Mouse (Mus musculus): ENCODE results near the gene Msh5. TPM values are rescaled to one million over a fixed set of nuclear protein-coding genes. Genes with fewer than 3 reads are reported as not detected.

The Msh5 gene
- under 1 TPM; 0.76 to 0.96 TPM for total RNA-seq (2021)

DNA sequence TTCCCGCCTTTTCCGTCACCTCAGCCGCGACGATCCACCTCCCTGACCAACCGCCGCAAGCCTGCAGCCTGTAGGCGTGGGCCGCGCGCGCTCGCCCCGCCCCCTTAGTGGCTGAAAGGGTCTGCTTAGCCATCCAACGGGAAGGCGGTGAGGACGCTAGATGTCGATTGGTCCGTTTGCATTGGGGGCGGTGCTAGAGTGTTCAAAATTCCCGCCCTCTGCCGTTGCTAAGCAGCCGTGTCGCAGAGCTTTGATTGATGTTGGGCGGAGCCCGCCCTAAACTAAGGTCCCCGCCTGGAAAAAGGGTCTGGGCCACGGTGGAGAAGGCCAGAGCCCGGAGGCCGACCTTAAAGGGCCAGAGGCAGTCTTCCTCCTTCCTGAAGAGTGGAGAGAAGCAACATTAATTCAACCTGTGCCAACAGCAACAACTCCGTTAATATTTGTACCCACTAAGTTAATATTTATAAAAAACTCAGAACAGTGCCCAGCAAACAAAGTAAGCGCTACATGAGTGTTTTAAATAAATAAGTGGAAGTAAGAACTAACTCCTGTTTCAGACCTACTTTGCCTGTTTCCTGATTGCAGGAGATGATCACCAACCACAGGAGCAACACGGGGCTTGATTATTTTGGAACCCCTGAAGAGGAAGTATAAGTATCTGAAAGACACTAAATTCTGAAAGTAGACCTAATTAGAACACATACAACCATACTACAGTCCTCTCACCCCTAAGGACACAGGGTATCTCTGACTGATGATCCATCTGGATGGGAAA is at the start of gene Msh5:
Gene Msh5, minus strand, starts transcription at position 65 of the 775 bp plus-strand sequence.
- peak; percentile 90 to 95 for DNase-seq (ENCODE audit: low spot score in 2 of 2)
- intact Hi-C loops (cut with DNase I), result no loop called here

DNA sequence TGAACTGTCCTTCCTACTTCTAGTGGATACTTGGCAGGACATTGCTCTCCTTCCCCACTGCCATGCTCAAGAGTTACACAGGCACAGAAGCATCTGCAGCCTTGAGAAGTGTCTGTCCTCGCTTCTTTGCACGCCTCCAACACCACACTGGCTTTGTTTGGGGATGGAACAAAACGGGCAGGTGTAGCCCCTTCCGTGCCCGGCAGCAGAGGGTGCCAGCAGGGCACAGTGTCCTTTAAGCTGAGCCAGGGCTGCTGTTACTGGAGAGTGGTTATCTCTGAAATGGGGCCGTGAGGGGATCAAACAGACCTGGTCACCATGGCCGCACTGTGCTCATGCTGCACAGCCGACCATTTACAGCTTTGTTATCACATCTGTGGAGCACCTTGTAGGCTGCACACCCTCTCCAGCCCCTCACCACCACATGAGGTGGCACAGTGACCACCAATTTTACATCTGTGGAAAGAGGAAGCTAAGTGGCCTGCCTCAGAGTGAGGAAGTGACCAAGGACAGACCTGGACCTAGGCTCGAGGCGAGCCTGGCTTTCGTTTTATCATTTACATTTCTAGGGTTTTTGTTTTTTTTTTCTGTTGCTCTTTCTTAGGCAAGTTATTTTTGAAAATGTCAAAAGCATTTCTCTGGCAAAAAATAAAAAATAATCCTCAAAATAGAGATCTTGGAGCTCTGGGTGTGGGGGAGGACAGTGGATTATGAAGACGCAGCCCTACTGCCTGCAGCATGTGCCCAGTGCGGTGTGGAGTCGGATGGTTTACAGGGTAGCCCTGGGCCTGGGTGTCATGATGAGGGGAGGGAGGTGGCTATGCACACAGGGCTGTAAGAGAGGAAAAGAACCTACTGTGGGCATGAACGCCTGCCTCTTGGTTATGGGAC is 48.2 kb upstream of the Msh5 start:
- intact Hi-C loops (cut with DNase I), result no loop called here

DNA sequence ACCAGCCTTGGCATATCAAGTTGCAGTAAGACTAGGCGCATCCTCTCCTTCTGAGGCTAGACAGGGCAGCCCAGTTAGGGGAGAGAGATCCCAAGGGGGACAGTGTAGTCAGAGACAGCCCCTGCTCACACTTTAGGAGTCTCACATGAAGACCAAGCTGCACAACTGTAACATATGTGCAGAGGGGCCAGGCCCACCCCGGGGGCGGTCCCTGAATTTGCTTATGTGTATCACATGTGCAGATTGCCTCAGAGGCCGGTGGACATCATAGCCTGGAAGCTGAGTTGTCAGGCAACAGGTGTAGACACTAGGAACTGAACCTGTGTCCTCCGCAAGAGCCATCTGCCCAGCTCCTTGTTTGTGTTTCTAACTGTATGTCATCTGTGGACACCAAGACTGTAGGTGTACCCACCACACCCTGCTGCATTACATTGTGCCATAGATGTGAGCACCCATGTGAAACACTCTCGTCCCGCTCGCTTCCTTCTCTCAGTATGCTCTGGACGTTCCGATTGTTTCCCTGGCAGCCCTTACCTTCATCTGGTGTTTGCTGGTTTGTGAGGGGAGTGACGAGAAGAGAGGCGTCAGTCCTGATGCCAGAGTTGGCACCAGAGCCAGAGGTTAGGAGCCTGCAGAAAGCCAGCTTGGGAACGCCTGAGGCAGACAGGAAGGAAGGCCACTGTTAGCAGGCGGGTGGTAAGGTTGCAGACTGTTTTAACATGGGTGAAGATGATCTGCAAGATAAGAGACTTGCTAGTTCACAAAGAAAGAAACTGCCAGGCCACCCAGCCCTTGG is 46.1 kb upstream of the Msh5 start:
- intact Hi-C loops (cut with DNase I), result no loop called here
- DNase-seq (ENCODE audit: low spot score in 2 of 2), result no peak

More for the DNA sequence above, 48.2 kb upstream of the Msh5 start:
- DNase-seq (ENCODE audit: low spot score in 2 of 2), result peak in 1 of 2 experiments; percentile 63

DNA sequence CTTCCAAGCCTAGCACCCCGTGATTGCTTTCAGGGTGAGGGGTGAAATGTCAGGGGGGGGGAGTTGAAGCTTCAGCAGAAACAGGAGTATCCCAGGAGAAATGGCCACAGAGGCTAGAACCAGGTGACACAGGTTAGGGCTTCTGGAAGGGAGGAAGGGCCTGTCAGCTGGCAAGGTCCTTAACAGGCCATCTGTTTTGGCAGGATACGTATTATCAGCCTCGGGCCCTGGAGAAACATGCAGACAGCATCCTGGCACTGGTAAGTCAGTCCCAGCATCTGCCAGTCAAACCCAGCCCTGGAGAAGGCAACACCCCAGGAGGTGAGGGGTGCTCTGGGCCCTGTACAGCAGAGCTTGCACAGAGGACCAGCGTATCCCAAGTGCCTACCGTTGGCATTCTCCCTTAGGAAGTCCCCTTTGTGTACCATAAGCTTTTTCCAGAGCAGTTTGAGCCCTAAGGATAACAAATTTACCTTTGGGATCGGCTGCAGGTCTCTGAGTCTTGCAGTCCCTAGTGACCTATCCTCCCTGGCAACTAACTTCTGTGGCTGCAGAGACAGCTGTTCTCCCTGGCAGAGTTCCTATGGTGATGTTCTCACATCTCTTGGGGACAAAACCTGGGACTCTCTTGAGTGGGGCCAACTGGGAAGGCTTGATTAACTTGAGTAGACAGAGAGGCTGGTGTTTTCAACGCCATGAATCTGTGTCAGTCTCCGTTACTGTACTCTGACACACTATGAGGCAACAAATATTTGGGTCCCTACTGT is 43.8 kb upstream of the Msh5 start:
- intact Hi-C loops (cut with DNase I), result no loop called here
- no peak for DNase-seq (ENCODE audit: low spot score in 2 of 2)

DNA sequence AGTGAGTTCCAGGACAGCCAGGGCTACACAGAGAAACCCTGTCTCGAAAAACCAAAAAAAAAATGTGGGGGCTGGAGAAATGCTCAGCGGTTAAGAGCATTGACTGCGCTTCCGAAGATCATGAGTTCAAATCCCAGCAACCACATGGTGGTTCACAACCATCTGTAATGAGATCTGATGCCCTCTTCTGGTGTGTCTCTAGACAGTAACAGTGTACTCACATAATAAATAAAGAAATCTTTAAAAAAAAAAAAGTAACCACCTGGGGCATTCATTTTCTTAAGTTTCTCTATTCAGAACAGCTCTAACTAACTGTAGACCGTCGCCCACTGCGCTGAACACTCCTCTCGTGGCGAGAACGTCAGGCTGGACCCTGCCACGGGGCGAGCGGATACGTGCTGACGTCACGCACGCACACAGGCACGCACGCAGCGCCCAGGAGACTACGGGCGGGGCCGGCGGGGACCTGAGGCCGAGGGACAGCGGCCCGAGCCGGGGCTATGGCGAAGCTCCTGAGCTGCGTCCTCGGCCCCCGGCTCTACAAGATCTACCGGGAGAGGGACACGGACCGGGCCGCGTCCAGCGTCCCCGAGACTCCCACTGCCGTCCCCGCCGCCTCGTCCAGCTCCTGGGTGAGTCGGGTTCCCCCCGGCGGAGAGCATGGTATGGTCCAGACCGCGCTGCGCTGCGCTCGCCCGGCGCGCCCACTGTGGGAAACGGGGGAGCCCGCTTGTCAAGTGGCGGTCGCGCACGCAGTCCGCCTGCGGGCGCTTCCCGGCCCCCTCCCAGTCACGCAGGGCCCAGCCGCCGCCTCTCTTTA is 42.5 kb upstream of the Msh5 start, which contains the start of gene Abhd16a:
Gene Abhd16a, plus strand, starts transcription at position 439 of the 820 bp plus-strand sequence.
- intact Hi-C loops (cut with DNase I), result no loop called here
- DNase-seq (ENCODE audit: low spot score in 2 of 2), result peak; percentile 97 to 98

DNA sequence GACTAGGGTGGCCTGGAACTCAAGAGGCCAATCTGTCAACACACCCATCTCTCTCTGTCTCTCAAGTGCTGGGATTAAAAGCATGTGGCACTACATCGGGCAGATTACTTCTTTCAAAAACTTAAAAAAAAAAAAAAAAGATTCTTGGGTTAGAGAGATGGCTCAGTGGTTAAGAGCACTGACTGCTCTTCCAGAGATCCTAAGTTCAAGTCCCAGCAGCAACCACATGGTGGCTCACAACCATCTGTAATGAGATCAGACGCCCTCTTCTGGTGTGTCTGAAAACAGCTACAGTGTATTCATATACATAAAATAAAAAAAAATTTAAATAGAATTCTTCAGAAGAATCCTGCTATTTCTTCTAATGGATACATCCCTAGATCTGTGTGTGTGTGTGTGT is 41.6 kb upstream of the Msh5 start:
- intact Hi-C loops (cut with DNase I), result no loop called here
- DNase-seq (ENCODE audit: low spot score in 2 of 2), result no peak

DNA sequence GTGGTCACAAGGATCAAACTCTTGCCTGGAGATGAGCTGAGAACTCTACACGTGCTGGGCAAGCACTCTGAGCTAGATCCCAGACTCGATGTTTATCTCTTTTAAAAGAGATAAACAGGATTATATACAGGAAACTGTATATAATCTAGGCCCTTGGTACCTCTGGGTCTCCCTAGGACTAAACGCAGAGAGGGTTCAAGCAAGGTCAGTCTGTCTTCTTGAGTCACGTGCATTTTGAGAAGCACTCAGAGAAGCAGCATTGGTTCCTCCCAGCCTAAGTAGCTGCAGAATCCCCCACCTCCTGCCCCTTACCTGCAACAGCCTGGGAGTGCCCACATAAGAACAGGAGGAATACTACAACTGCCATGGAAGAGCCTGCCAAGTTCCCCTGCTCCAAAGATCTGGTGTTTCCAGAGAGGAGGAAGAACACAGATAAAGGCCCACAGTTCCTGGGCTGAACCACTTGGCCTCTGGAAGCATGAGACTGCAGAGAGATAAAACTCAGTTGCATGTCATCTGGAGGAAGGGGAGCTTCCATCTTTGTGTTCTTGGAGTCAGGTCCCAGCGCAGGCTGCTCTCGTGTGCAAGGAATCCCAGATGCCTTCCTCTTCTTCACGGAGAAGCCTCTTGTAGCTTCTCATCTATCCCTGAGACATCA is 38.8 kb upstream of the Msh5 start, which contains the start of gene Ly6g6f:
Gene Ly6g6f, minus strand, starts transcription at position 403 of the 658 bp plus-strand sequence.
- DNase-seq (ENCODE audit: low spot score in 2 of 2), result no peak
- intact Hi-C loops (cut with DNase I), result no loop called here

DNA sequence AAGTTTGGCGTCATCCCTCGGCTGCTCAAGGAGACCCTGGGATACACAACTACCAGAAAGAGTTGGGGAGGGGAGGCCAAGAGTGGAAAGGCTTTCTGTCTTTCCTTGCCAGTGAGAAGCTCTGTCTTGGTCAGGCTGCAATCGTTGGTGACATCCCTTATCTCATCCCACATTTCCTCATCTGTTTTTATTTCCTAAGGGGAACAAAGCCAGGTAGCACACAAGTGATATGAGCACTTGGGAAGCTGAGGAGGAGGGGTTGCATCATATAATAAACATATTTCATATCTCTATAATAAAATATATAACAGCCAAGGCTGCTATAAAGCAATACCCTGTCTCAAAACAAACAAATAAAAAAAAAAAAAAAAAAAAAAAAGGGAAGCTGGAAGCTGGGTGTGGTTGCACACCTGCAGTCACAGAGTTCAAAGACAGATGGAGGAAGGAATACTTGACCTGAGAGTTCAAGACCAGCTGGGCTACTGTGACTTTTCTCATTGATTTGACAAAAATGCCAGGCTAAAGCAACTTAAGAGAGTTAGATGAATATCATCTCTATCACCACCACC is 37.5 kb upstream of the Msh5 start:
- intact Hi-C loops (cut with DNase I), result no loop called here
- no peak for DNase-seq (ENCODE audit: low spot score in 2 of 2)

DNA sequence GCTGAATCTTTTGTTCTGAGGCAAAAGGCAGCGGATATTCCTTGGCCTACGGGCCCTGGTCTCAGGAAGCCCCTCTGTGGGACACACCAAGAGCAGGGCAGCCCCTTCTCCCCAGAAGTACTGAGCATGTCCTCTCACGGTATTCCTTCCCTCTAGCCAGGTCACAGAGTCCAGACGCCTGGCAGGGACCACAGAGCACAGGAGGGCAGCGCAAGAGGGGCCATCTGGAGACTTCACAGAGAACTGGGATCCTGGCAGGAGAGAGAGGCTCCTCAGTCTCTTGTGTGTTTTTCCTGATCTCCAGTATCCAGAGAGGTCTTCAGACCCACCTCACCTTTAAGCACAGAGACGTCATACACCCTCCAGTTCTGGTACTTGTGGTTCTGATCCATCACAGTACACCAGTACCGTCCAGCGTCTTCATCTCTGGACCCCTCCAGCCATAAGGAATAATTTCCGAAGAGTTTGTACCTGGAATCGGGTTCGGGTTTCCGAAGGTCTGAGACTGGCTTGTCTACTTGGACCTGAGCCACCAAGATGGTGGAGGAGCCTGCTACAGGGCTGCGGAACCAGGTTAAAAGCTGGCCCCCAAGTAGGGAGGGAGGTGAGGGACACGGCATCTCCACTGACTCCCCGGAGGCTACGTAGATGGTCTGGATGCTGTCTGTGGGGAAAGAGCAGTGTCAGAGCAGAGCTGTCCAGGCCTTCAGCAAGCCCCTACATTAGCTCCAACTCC is 36.5 kb upstream of the Msh5 start:
- intact Hi-C loops (cut with DNase I), result no loop called here

DNA sequence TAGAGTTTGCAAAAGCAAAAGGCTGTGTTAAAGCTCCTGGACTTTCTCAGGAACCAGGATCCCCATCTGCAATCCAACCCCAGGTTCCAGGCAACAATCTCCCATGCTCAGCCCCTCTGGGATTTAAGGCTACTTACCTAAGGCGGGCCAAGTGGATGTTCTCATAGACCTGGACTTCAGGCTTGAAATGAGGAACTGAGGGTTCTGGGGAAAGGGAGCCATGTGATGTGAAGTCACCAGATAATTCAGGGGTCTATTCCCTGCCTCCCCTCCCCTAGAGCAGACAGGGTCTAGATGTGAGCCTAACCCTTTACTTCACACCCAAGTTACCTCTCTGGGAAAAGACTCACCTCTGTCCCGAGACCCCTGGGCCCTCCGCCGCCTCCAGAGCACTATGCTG is 34.2 kb upstream of the Msh5 start:
- DNase-seq (ENCODE audit: low spot score in 2 of 2), result no peak
- intact Hi-C loops (cut with DNase I), result no loop called here

More for the DNA sequence above, 36.5 kb upstream of the Msh5 start:
- no peak for DNase-seq (ENCODE audit: low spot score in 2 of 2)

DNA sequence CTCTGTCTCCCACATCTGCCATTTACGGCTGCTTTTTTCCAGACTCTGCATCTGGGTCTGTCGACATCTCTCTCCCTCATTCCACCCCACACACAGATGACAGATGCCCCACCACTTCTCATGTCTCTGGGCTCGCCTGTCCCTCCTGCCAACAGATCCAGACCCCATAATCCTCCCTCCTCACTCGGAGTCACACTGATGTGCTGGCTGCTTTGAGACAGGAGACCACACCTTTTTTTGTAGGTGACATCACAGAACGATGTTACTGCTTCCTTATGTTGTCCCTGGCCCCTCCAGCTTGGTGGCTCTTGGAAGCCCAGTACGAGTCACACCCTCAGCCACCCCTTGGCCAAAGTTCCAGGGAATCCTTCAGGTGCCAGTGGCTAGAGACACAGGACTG is 33.7 kb upstream of the Msh5 start:
- intact Hi-C loops (cut with DNase I), result no loop called here
- no peak for DNase-seq (ENCODE audit: low spot score in 2 of 2)

DNA sequence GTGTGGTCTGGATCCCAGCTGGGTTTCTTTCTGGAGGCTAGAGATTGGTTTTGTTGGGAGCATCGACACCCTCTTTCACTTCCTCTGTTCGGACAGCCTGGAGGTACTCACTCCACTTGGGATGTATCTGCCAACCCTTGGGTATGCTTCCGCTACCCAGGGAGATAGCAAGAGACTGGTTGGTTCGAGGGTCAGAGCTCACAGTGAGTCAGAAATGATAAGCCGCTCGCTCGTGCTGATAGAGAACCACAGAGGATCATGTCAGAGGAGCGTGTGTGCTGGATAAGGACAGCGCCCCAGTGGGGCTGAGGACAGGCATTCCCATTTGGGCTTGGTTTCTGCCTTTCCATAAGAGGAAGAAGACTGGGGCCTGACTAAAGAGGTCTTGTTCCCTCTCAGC is 33.2 kb upstream of the Msh5 start:
- intact Hi-C loops (cut with DNase I), result no loop called here
- no peak for DNase-seq (ENCODE audit: low spot score in 2 of 2)

DNA sequence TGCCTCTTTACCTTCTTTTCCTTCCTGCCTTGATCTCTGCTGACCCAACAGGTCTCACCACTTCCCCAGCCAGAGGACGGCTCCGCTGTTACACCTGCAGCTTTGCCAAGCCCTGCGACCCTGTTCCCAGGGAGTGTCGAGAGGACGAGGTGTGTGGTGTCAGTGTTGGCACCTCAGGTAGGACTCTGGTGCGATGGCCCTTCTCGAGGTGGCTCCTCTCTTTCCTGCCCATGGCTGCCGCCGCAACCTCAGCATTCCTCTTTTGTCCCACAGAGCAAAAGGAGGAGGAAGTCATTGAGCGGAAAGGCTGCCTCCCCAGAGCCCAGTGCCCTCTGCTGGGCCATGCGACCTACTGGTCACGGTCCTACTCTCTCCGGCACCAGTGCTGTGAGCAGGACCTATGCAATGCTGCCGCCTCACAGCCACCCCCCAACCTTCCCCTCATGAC is 31.3 kb upstream of the Msh5 start, which contains the start of gene Ly6g6d:
Gene Ly6g6d, minus strand, starts transcription at position 280 of the 448 bp plus-strand sequence.
- no peak for DNase-seq (ENCODE audit: low spot score in 2 of 2)
- intact Hi-C loops (cut with DNase I), result no loop called here

DNA sequence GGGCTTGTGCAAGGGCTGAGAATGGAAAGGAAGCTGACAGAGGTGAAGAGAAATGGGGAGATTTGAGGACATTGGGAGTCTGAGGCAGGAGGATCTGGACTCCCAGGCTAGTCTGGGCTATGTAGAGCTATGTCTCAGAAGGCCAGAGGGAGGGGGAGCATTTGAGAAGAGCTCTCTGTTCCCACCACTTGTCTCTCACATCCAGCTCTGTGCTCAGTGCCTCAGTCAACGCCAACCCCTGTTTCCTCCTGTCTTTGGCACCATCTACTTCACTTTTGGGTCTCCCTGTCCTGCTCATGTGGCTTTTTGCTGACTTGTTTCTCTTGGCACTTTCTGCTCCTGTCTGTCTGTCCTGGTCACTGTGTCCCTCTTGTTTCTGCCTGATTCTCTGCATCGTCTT is 30.7 kb upstream of the Msh5 start:
- intact Hi-C loops (cut with DNase I), result no loop called here
- no peak for DNase-seq (ENCODE audit: low spot score in 2 of 2)

DNA sequence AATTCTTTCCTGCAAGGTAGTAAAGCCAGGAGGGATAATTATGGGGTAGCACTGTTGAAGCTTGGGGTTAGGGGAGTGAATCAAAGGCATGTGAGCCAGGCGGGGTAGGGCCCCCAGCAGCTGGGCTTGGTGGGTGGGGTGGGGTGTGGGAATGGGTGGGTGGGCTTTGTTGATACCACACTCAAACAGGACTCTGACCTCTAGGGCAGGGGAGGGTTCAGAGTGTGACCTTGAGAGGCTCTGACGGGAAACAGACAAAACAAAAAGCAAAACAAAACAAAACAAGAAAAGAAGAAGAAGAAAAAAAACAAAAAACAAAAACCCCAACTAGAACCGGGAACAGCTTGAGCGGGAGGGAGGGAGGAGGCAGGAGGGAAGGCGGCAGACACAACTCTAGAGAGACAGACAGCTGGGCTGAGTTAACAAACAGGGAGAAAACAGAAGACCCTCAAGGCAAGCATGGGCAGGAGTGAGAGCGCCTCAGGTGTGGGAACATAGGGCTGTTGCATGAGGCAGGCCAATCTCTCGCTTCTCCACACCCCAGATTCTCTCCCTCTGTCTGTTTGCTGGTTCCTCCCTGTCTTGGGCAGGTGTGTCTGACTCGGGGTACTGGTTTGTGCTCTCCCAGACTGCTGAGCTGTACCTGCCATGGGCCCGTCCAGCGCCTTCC is 30.1 kb upstream of the Msh5 start, which contains the start of gene Ly6g6e:
Gene Ly6g6e, plus strand, starts transcription at position 396 of the 670 bp plus-strand sequence.
- intact Hi-C loops (cut with DNase I), result no loop called here
- DNase-seq (ENCODE audit: low spot score in 2 of 2), result no peak

DNA sequence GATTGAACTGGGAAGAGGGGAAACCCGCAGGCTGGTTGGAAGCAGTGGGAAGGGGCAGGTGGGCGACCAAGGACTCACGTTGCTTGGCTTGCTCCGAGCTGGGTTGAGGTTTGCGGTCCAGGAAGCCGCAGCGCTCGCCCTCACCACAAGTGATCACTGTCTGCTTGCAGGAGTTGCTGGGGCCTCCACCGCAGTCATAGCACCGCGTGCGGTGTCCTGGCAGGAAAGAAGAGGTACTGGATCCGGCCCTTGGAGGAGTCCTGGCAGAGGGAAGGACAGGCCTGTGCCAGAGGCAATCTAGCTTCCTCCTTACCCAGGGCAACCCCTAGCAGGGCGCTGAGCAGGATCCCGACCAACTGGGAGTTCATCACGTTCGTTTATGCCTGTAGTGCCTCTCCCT is 27.6 kb upstream of the Msh5 start:
- intact Hi-C loops (cut with DNase I), result no loop called here

More for the DNA sequence above, 27.6 kb upstream of the Msh5 start:
- DNase-seq (ENCODE audit: low spot score in 2 of 2), result no peak
